Mouse (Mus musculus): ENCODE data around the gene Serpina3k. TPM values are rescaled to one million over a fixed set of nuclear protein-coding genes. Genes with fewer than 3 reads are reported as not detected.

Serpina3k gene
- not detected for polyA plus RNA-seq (2012; fragmentation: generic; extraction: Trizol)

GRCm38 (mm10) chr12:104338226-104338625 is at the start of gene Serpina3k, which contains the start of gene Serpina3m:
Serpina3k (plus strand) TSS chr12:104338486.
Serpina3m (plus strand) TSS chr12:104338486.

GRCm38 (mm10) chr12:104314253-104314652 is 24.0 kb upstream of the Serpina3k start, which contains the start of gene Serpina3j:
Serpina3j (plus strand) TSS chr12:104314553.

Other genes starting within 250 kb of the Serpina3k start
- gene Serpina5, start 237.4 kb upstream of the Serpina3k start, polyA plus RNA-seq (2012; fragmentation: generic; extraction: Trizol): not detected
- not detected for gene Serpina3a, start 225.8 kb upstream of the Serpina3k start, polyA plus RNA-seq (2012; fragmentation: generic; extraction: Trizol)
- gene Serpina3b, start 210.5 kb upstream of the Serpina3k start, polyA plus RNA-seq (2012; fragmentation: generic; extraction: Trizol): not detected
- not detected for gene Serpina3c, start 184.6 kb upstream of the Serpina3k start, polyA plus RNA-seq (2012; fragmentation: generic; extraction: Trizol)
- gene Serpina3f, start 123.9 kb upstream of the Serpina3k start, polyA plus RNA-seq (2012; fragmentation: generic; extraction: Trizol): under 1 TPM in 1 of 2 experiments, not detected in 1; 0.06 TPM
- gene Serpina3g, start 102.2 kb upstream of the Serpina3k start, polyA plus RNA-seq (2012; fragmentation: generic; extraction: Trizol): 10 to 100 TPM in 1 of 2 experiments, 1 to 10 TPM in 1; 1.7 to 11.9 TPM
- under 1 TPM in 1 of 2 experiments, not detected in 1; 0.11 TPM for gene Serpina3i, start 75.4 kb upstream of the Serpina3k start, polyA plus RNA-seq (2012; fragmentation: generic; extraction: Trizol)
- gene Serpina3j, start 23.9 kb upstream of the Serpina3k start, polyA plus RNA-seq (2012; fragmentation: generic; extraction: Trizol): not detected
- gene Serpina3m, start within 50 bp of the Serpina3k start, polyA plus RNA-seq (2012; fragmentation: generic; extraction: Trizol): not detected
- under 1 TPM; 0.01 to 0.27 TPM for gene Serpina3n, start 68.2 kb downstream of the Serpina3k start, polyA plus RNA-seq (2012; fragmentation: generic; extraction: Trizol)
- gene Gsc, start 134.8 kb downstream of the Serpina3k start, polyA plus RNA-seq (2012; fragmentation: generic; extraction: Trizol): under 1 TPM; 0.04 to 0.34 TPM